Mouse (Mus musculus): ENCODE data around the gene Comt. TPM values are rescaled to one million over a fixed set of nuclear protein-coding genes. Genes with fewer than 3 reads are reported as not detected.

The Comt gene
- polyA plus RNA-seq, 1 experiment from 2014 or later = 60.1 TPM

DNA sequence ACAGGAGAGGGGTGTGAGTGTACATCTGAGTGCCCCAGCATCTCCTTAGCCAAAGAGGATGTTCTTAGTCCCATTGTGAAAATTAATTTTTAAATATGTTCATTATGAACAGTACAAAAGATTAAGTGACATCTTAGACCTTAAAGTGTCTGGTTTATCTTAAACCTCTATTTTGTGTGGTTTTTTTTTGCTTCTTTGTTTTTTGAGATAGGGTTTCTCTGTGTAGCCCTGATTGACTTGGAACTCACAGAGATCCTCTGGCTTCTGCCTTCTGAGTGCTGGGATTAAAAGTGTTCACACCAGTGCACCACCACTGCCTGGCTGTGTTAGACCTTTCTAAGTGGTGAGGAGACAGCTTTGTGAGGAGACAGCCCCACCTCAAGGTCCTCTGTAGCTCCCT is 32.0 kb upstream of the Comt start:
- peaks cover 21% of the 10 kb centered on the region for H3K36me3 ChIP-seq (replicated peaks)
- H3K4me1 ChIP-seq = peaks cover 54% of the 10 kb centered on the region
- no peaks in the 10 kb centered on the region for H3K9me3 ChIP-seq
- no peak for DNase-seq (ENCODE audit: extremely low spot score, low spot score)
- no peak overlapping the region for H3K4me3 ChIP-seq
- no peak overlapping the region for H3K27ac ChIP-seq
- peaks cover 32% of the 10 kb centered on the region for H3K27me3 ChIP-seq (ENCODE audit: poor library complexity, severe bottlenecking)

DNA sequence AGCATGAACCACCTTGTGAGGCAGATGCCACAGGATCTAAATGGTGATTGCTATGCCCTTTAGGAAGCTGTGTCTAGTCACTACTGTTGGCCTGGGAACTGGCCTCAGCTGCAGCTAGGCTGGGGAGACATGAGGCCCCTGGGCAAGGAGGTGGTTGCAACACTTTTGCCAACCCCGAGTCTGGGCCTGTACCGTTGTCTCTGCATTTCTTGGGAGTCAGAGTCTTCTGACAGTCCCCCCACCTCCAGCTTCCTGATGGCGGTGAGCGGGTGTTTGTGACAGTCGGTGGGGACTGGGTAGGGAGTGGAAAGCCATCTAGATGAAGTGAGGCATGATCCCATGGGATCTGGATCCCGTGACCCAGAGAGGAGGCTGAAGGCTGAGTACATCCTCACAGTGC is 28.8 kb upstream of the Comt start:
- H3K27ac ChIP-seq = no peak overlapping the region
- 92% methylated on average over 6 of the region's 6 CpGs for WGBS
- H3K9me3 ChIP-seq = no peaks in the 10 kb centered on the region
- H3K36me3 ChIP-seq (replicated peaks) = peaks cover 26% of the 10 kb centered on the region
- DNase-seq (ENCODE audit: extremely low spot score, low spot score) = no peak
- H3K27me3 ChIP-seq (ENCODE audit: poor library complexity, severe bottlenecking) = peaks cover 15% of the 10 kb centered on the region
- no peak overlapping the region for H3K4me3 ChIP-seq
- H3K4me1 ChIP-seq = peaks cover 44% of the 10 kb centered on the region

DNA sequence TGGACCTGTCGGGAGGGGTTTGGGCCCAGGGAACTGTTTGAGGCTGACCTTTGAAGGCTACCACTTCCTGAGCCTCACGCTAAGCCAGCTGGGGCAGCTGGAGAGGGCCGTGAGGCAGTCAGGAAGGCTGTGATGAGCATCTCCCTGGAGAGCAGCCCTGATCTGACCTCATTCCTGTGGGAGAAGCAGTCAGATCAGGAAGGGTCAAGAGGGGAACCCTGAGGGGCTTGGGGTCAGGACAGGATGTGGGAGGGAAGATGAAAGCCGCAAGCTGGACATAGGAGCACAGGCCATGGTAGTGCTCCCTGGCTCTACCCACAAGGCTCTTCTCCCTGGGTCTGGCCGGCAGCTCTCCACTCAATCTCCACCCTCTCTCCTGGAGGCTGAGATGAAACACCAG is 27.2 kb upstream of the Comt start:
- H3K4me1 ChIP-seq = peaks cover 29% of the 10 kb centered on the region
- H3K36me3 ChIP-seq (replicated peaks) = peaks cover 39% of the 10 kb centered on the region
- peaks cover 10% of the 10 kb centered on the region for H3K27me3 ChIP-seq (ENCODE audit: poor library complexity, severe bottlenecking)
- H3K27ac ChIP-seq = peak overlapping the region; percentile 41; the same call in 1 of the 2 replicates
- WGBS = 51% methylated on average over 5 of the region's 5 CpGs
- no peaks in the 10 kb centered on the region for H3K9me3 ChIP-seq
- DNase-seq (ENCODE audit: extremely low spot score, low spot score) = no peak
- no peak overlapping the region for H3K4me3 ChIP-seq

DNA sequence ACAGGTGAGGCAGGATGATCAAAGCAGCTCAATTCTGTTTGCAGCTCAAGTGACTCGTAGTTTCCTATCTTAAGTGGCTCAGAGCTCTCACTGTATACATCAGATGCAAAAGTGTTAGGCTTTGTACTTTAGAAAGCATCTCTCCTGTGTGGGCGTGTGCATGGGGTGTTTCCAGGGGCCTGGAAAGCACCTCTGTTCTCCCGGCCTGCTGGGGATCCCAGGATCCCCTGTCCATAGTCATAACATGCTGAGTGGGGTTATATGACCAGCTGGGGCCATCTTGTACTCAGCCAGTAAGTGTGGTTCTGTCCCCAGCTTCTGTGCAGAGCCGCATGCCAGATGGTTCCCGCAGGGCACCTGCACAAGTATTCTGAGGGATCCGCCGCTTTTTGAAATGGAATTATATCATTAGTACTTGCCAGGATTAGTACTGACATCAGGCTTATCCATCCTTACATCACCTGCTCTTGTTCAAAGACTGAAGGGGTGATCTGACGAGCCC is 25.8 kb upstream of the Comt start:
- WGBS = 89% methylated on average over 8 of the region's 8 CpGs
- Histone ChIP-seq H3K4me3 (no peak overlapping the region), H3K36me3 (replicated peaks) (peaks cover 33% of the 10 kb centered on the region), H3K27ac (no peak overlapping the region), H3K27me3 (ENCODE audit: poor library complexity, severe bottlenecking) (no peaks in the 10 kb centered on the region; the same call in 1 of the 2 replicates), H3K4me1 (peaks cover 20% of the 10 kb centered on the region), H3K9me3 (no peaks in the 10 kb centered on the region)
- no peak for DNase-seq (ENCODE audit: extremely low spot score, low spot score)

DNA sequence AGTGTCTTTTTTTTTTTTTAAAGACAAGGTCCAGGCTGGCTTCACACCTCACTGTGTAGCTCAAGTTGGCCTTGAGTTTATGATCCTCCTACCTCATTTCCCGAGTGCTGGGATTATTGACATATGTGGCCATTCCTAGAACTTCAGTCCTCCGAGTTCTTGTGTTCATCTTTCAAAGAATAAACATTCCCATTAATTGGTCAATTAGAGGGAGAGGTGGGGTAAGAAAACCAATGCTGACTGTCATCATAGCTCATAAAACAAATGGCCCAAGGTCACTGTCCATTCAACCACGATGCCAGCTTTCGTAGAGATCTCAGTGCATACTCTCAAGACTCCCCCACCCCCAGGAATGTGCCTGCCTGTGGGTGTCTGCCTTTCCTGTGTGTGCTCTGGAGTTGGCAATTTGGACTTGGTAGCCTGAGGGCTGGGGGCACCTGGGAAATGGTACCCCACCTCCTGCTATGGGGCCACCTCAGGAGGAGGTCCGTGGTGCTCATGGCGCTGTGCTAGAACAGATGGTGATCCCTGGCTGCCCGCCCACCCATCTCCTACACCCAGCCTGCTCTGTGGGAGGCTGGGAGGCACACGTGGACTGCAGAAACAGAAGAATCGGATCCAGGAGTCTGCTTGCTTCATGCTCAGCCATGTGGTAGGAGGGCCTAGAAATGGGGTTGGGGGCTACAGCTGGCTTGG is 25.0 kb upstream of the Comt start:
- H3K4me3 ChIP-seq = no peak overlapping the region
- no peaks in the 10 kb centered on the region; the same call in 1 of the 2 replicates for H3K27me3 ChIP-seq (ENCODE audit: poor library complexity, severe bottlenecking)
- 81% methylated on average over 9 of the region's 9 CpGs for WGBS
- DNase-seq (ENCODE audit: extremely low spot score, low spot score) = no peak
- H3K4me1 ChIP-seq = peaks cover 20% of the 10 kb centered on the region
- peaks cover 26% of the 10 kb centered on the region for H3K36me3 ChIP-seq (replicated peaks)
- H3K27ac ChIP-seq = no peak overlapping the region
- no peaks in the 10 kb centered on the region for H3K9me3 ChIP-seq

DNA sequence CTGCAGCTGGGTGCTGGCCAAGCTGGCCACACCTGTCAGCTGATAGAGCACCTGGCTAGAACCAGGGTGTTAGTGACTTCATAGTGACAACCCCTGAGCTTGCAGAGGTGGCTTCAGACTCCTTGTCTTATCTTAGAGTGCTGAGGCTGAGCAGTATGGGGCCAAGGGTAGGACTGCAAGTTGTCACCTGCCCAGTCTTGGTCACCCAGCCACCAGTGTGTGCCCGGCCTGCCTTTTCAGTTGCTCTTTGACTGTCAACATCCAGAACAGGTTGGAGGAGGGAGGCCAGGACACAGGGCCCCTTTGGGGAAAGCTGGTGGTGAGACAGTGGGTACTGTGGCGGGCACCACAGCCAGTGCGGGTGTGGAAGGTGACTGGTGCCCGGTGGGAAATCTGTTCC is 22.4 kb upstream of the Comt start:
- Histone ChIP-seq H3K4me1 (peaks cover 16% of the 10 kb centered on the region), H3K9me3 (no peaks in the 10 kb centered on the region; the same call in 1 of the 2 replicates), H3K4me3 (no peak overlapping the region), H3K27me3 (ENCODE audit: poor library complexity, severe bottlenecking) (no peaks in the 10 kb centered on the region), H3K36me3 (replicated peaks) (peaks cover 34% of the 10 kb centered on the region), H3K27ac (no peak overlapping the region)
- no peak for DNase-seq (ENCODE audit: extremely low spot score, low spot score)
- WGBS = 93% methylated on average over 4 of the region's 4 CpGs

DNA sequence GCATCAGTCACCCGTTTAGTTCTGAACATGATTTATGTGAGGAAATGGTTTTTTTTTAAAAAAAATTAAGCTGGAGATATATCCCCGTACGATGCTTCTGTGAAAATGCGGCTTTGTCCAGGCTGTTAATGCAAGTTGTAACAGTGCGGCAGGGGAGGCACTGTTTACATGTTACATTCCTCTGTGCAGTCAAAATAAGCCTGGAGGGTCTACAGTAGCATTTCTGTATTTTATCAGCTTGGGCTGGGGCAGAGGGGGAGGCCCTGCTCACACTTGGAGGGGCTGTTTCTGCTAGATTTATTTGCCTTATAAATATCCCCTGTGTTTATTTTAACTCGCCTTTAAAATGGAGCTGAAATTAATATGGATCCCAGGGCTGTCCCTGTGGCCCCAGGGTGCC is 21.5 kb upstream of the Comt start:
- peaks cover 36% of the 10 kb centered on the region for H3K36me3 ChIP-seq (replicated peaks)
- DNase-seq (ENCODE audit: extremely low spot score, low spot score) = no peak
- H3K9me3 ChIP-seq = no peaks in the 10 kb centered on the region; the same call in 1 of the 2 replicates
- H3K27ac ChIP-seq = no peak overlapping the region
- H3K4me3 ChIP-seq = no peak overlapping the region
- H3K4me1 ChIP-seq = peaks cover 7% of the 10 kb centered on the region
- H3K27me3 ChIP-seq (ENCODE audit: poor library complexity, severe bottlenecking) = no peaks in the 10 kb centered on the region
- 89% methylated on average over 6 of the region's 6 CpGs for WGBS

DNA sequence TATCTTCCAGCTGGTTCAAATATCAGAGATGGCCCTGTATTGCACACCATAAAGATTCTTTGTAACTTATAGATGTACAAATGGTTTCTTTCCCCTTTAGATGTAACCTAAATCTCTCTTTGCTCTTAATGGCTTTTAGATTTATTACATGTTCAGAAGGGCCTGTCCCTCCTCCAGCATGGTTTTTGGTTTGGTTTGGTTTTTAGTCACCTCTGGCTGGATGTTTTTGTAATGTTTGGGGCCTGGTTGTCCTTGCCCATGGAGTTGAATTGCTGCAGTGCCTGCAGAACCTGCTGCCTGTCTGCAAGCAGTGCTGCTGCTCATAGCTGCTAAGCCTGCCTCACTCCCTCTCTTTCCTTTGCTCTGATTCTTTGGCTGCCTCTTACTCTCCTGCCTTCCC is 20.6 kb upstream of the Comt start:
- Histone ChIP-seq H3K4me1 (peaks cover 7% of the 10 kb centered on the region), H3K36me3 (replicated peaks) (peaks cover 36% of the 10 kb centered on the region), H3K27ac (0 out of 2 replicates have a peak overlapping the region, but pooled peaks have one; percentile 0), H3K27me3 (ENCODE audit: poor library complexity, severe bottlenecking) (no peaks in the 10 kb centered on the region), H3K4me3 (no peak overlapping the region), H3K9me3 (no peaks in the 10 kb centered on the region; the same call in 1 of the 2 replicates)
- DNase-seq (ENCODE audit: extremely low spot score, low spot score) = no peak

DNA sequence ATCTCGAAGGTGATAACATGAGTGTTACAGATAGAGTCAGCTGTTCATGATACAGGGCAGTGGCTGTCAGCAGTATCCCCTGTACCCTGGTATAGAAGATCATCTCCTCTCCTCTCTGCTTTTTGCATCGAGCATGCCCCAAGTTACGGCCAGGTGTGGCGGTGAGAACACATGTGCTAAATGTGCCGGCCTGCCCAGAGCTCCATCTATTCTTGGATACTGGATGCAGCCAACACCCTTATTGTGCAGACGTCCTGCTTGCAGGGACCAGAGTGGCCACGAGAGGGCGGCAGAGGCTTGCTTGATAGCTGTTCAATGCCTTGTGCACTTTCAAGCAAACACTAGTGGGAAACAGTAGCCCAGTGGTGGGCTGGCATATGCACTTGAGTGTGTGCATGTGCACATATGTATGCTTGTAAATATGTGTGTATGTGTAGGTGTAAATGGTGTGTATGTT is 16.8 kb upstream of the Comt start:
- Histone ChIP-seq H3K27me3 (ENCODE audit: poor library complexity, severe bottlenecking) (no peaks in the 10 kb centered on the region), H3K9me3 (no peaks in the 10 kb centered on the region; the same call in 1 of the 2 replicates), H3K36me3 (replicated peaks) (peaks cover 43% of the 10 kb centered on the region), H3K4me1 (no peaks in the 10 kb centered on the region), H3K27ac (no peak overlapping the region), H3K4me3 (no peak overlapping the region)
- 29% methylated on average over 8 of the region's 8 CpGs for WGBS
- peak; percentile 93 for DNase-seq (ENCODE audit: extremely low spot score, low spot score)

DNA sequence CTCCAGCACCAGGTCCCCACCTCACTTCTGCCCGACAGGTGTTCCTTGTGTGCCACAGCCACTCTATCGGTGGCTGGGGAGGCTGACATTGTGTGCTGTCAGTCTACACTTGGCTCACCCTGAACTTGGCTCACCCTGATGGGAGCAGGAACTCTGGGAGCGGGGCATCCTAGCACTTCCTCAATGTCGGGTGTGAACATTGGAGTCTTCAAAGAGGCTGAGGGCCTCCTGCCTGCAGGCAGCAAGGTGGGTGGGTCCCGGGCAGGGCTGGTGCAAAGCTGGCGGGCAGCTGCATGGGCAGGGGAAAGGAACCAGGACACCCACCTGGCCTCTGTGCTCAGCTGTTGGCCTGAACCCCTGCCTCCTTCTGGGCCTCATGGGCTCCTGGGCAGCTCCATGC is 9.5 kb upstream of the Comt start:
- no peaks in the 10 kb centered on the region for H3K27me3 ChIP-seq (ENCODE audit: poor library complexity, severe bottlenecking)
- DNase-seq (ENCODE audit: extremely low spot score, low spot score) = no peak
- WGBS = 86% methylated on average over 6 of the region's 6 CpGs
- H3K4me1 ChIP-seq = no peaks in the 10 kb centered on the region
- no peak overlapping the region for H3K4me3 ChIP-seq
- peaks cover 61% of the 10 kb centered on the region for H3K36me3 ChIP-seq (replicated peaks)
- H3K27ac ChIP-seq = no peak overlapping the region
- H3K9me3 ChIP-seq = no peaks in the 10 kb centered on the region

DNA sequence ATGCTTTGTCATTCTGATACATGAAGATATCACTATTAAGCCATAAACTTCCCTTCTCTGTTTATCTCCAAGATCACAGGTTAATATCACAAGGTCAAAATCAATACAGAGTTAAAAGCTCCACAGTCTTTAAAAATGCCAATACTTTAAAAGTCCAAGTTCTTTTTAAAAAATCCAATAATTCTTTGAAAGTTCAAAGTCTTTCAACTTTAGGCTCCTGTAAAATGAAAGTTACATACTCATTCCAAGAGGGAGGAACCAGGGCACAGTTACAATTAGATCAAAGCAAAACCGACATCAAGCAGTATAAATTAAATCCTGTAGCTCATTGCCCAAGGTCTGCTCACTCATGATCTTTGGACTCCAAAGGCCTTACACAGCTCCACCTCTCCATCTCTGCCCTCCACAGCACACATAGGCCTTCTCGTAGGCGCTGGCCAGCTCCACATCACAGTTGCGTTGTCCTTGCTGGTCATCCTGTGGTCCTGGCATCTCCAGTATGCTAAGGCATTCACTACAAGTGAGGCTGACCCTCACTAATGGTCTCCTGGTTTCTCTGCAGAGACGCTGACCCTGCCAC is 6.8 kb upstream of the Comt start:
- 96% methylated on average over 5 of the region's 5 CpGs for WGBS
- peaks cover 48% of the 10 kb centered on the region for H3K36me3 ChIP-seq (replicated peaks)

DNA sequence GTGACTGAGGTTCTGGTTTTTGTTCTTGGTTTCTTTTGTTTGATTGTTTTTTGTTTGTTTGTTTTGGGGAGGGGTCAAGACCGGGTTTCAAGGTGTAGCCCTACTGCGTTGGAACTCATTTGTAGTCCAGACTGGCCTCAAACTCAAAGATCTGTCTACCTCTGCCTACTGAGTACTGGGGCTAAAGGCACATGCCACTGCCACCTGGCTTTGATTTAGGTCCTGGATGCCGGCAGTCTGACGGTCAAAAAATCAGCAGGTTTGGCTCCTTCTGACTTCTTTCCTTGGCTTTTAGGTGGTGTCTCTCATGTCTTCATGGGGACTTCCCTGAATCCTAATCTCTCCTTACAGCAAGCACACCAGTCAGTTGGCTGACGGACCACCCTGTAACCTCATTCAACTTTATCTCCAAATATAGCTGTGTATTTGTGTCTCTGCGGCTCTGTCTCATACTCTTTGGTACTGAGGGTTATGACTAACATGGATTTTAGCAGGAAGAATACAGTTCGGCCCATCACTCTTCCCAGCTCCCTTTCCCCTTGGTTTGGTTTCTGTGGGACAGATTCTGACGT is 4.1 kb upstream of the Comt start:
- no peaks in the 10 kb centered on the region for H3K9me3 ChIP-seq
- DNase-seq (ENCODE audit: extremely low spot score, low spot score) = no peak
- peaks cover 17% of the 10 kb centered on the region for H3K4me1 ChIP-seq
- H3K4me3 ChIP-seq = no peak overlapping the region
- H3K36me3 ChIP-seq (replicated peaks) = peaks cover 23% of the 10 kb centered on the region
- no peaks in the 10 kb centered on the region for H3K27me3 ChIP-seq (ENCODE audit: poor library complexity, severe bottlenecking)
- no peak overlapping the region for H3K27ac ChIP-seq
- WGBS = 81% methylated on average over 8 of the region's 8 CpGs

More for the DNA sequence above, 6.8 kb upstream of the Comt start:
- Histone ChIP-seq H3K27me3 (ENCODE audit: poor library complexity, severe bottlenecking) (no peaks in the 10 kb centered on the region), H3K9me3 (no peaks in the 10 kb centered on the region), H3K27ac (no peak overlapping the region), H3K4me3 (no peak overlapping the region), H3K4me1 (no peaks in the 10 kb centered on the region)
- no peak for DNase-seq (ENCODE audit: extremely low spot score, low spot score)

DNA sequence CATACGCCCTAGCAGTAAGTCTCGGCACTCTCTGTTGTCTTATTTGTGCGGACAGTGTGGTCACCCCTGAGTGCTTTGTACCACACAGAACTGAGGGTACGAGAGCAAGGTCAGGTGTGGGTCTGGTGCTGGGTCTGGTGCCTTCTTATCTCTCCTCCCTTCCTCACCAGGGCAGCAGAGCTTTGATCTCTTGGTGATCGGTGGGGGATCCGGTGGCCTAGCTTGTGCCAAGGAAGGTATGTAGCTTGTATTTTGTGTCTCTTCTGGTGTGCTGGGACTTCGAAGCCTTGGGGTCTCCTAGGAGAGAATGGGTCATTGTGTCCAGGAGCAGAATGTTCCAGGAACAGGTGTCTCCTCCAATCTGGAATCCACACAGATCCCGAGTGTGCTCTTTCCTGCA is 3.0 kb upstream of the Comt start:
- 87% methylated on average over 8 of the region's 8 CpGs for WGBS
- H3K36me3 ChIP-seq (replicated peaks) = peaks cover 12% of the 10 kb centered on the region
- H3K27ac ChIP-seq = 0 out of 2 replicates have a peak overlapping the region, but pooled peaks have one; percentile 31
- DNase-seq (ENCODE audit: extremely low spot score, low spot score) = no peak
- peaks cover 28% of the 10 kb centered on the region for H3K4me1 ChIP-seq
- H3K27me3 ChIP-seq (ENCODE audit: poor library complexity, severe bottlenecking) = no peaks in the 10 kb centered on the region
- 0 out of 2 replicates have a peak overlapping the region, but pooled peaks have one; percentile 4 for H3K4me3 ChIP-seq
- H3K9me3 ChIP-seq = no peaks in the 10 kb centered on the region

Measured in forebrain, embryonic 10.5 days (tissue).